Mouse (Mus musculus) erythroblast, embryonic 14.5 days (primary cell): ENCODE measurements around the gene Scpep1. TPM values are rescaled to one million over a fixed set of nuclear protein-coding genes. Genes with fewer than 3 reads are reported as not detected.

Experiments
- H3K27me3 ChIP-seq: 2 replicates; pipeline ENCODE4 v1.6.1; 2012; ENCODE audit warnings: inconsistent platforms; ENCODE audit not compliant: control insufficient read depth
- H3K36me3 ChIP-seq: 2 replicates; pipeline ENCODE4 v1.6.1; 2012; ENCODE audit warnings: mild to moderate bottlenecking, inconsistent platforms; ENCODE audit not compliant: control insufficient read depth
- H3K4me1 ChIP-seq: 2 replicates; pipeline ENCODE4 v1.6.1; 2012; ENCODE audit warnings: inconsistent platforms; ENCODE audit not compliant: control insufficient read depth
- H3K4me3 ChIP-seq: replicated peaks from 2 replicates; pipeline ENCODE3; 2012; ENCODE audit warnings: moderate library complexity, mild to moderate bottlenecking, inconsistent platforms
- H3K9me3 ChIP-seq: 2 replicates; pipeline ENCODE4 v1.6.1; 2012; ENCODE audit warnings: low read length, inconsistent platforms, mixed read lengths; ENCODE audit not compliant: control insufficient read depth
- GATA1 ChIP-seq: IDR thresholded peaks from 2 replicates; pipeline ENCODE4 v1.6.1; 2012; ENCODE audit warnings: low read length, inconsistent platforms, mixed read lengths
- TAL1 ChIP-seq: IDR thresholded peaks from 3 replicates; pipeline ENCODE4 v1.6.1; 2012; ENCODE audit warnings: low read length, inconsistent platforms, mixed read lengths
- polyA plus RNA-seq: library from polyadenylated mRNA; stranded (reverse); fragments of >175 nt; gene quantifications from 2 replicates; pipeline ENCODE4 v1.2.3, GENCODE M21; 2012

Gene Scpep1
- polyA plus RNA-seq, 1 experiment = 0.55 TPM

DNA sequence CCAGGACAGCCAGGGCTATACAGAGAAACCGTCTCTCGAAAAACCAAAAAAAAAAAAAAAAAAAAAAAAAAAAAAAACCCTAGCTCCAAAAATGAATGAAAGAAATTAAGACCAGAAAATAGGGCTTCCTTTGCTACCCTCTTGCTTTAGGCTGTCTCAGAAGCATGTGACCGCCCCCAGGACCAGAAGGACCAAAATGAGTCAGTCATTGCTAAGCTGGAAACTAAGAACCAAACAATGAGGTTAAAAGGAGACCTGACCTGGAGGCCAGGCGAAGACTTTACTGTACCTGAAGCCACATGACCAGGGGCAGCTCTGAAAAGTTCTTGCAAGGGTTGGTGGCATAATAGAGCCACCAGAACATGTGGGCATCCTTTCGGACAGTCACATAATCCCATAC is 3.1 kb downstream of the Scpep1 start:
- no peaks in the 10 kb centered on the region for H3K27me3 ChIP-seq
- TF ChIP-seq GATA1 (no peak), TAL1 (no peak)
- peaks cover 13% of the 10 kb centered on the region for H3K36me3 ChIP-seq
- no peak overlapping the region for H3K4me3 ChIP-seq
- H3K4me1 ChIP-seq = peaks cover 45% of the 10 kb centered on the region
- H3K9me3 ChIP-seq = no peaks in the 10 kb centered on the region

DNA sequence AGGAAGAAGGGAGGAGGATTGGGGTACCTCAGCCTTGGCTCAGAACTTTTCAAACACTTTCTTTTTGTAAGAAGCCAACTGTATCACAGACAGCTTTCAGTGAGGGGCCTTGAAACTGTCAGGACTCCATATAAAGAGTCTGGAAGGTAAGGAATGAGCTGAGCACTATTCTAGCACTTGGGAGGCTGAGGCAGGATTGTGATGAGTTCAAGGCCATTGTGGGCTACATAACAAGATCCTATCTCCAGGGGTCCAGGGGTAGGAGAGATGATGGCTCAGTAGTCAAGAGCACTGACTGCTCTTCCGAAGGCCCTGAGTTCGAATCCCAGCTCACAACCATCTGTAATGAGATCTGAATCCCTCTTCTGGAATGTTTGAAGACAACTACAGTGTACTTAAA is 3.7 kb downstream of the Scpep1 start:
- Histone ChIP-seq H3K4me3 (no peak overlapping the region), H3K27me3 (no peaks in the 10 kb centered on the region), H3K36me3 (peaks cover 16% of the 10 kb centered on the region), H3K9me3 (no peaks in the 10 kb centered on the region), H3K4me1 (peaks cover 45% of the 10 kb centered on the region)
- no peak for TF ChIP-seq GATA1
- TF ChIP-seq TAL1 = no peak

DNA sequence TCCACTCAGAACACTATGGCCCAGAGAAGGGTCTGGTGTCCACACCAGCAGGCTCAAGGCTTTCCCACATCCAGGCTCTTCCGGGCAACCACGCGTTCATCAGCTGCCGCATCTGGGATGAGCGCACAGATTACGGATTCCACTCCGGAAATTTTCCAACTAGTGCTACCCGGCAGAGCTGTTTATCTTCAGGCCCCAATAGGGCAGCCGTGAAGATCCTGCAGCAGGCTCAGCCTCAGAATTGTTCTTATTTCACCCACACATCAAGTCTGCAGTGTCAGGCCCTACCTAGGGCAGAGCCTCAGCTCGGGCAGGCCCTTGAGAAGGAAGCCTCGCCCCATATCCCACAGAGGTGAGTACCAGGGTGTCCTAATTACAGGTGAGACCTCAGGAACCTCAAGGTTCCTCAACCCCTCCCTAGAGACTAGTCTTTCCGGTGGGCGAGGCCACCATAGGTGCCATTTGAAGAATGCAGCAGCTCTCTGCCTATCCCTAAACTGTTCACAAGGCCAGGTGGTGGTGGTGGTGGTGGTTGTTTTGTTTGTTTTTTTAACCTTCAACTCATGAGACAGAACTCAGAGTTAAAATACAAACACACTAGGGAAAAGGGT is 4.5 kb downstream of the Scpep1 start:
- H3K36me3 ChIP-seq = peaks cover 21% of the 10 kb centered on the region
- H3K4me3 ChIP-seq = no peak overlapping the region
- H3K9me3 ChIP-seq = no peaks in the 10 kb centered on the region
- TF ChIP-seq GATA1 = no peak
- TF ChIP-seq TAL1 = no peak
- H3K27me3 ChIP-seq = no peaks in the 10 kb centered on the region
- H3K4me1 ChIP-seq = peaks cover 44% of the 10 kb centered on the region

DNA sequence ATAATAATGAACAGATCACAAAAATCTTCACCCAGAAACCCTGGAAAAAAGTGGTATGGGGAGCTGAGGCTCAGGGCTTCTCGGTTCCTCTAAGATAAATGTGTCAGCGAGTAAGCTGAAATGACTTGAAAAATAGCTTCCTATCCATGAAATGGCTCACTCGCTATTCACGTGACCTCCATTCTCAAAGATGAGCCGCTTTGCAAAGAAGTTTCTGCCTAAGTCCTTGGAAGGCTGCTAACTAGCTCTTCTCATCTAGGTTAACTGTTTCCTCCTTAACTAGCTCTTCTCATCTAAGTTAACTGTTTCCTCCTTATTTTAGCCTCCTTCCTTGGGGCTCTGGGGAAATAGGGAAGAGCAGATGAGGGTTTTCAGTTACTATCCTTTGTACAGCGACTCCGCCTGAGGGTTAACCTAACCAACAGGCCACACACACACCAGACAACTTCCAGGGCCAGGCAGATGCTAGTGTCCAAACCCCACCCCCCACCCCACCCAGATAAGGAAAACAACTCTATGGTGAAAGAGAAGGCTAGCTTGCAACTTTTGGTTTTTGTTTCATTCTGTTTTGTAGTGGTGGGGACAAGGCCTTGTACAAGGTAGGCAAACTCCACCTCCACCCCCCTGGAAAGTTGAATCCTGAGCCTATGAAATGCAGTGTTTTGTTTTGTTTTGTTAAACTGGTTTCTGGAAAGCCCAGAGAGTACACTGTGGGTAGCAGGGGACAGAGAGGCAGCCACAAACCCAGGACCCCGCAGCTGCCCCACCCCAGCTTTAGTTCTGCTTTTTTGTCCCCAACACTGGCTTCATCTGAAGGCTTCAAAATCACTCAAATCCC is 5.2 kb downstream of the Scpep1 start:
- peaks cover 36% of the 10 kb centered on the region for H3K4me1 ChIP-seq
- H3K4me3 ChIP-seq = no peak overlapping the region
- no peaks in the 10 kb centered on the region for H3K9me3 ChIP-seq
- H3K36me3 ChIP-seq = peaks cover 22% of the 10 kb centered on the region
- no peak for TF ChIP-seq TAL1
- TF ChIP-seq GATA1 = no peak
- no peaks in the 10 kb centered on the region for H3K27me3 ChIP-seq

DNA sequence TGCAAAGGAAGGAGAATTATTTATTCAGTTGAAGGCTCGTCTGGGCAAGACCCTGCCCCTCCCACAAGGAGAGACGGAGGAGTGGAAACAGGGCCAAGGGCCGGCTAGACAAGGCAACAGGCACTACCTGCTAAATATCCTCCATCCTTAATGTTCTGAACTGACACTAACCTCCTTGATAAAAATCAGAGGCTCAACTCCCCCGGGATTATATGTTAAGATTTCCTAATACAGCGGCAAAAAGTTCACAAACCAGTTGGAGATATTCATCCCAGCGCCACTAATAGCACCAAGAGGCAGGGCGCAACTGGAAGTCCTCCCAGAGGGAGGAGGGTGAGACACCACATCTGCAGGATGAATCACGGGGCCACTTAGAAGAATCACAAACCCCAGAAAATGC is 6.4 kb downstream of the Scpep1 start:
- Histone ChIP-seq H3K9me3 (no peaks in the 10 kb centered on the region), H3K36me3 (peaks cover 27% of the 10 kb centered on the region), H3K4me3 (no peak overlapping the region), H3K4me1 (peaks cover 30% of the 10 kb centered on the region), H3K27me3 (no peaks in the 10 kb centered on the region)
- TF ChIP-seq GATA1 (no peak), TAL1 (no peak)

DNA sequence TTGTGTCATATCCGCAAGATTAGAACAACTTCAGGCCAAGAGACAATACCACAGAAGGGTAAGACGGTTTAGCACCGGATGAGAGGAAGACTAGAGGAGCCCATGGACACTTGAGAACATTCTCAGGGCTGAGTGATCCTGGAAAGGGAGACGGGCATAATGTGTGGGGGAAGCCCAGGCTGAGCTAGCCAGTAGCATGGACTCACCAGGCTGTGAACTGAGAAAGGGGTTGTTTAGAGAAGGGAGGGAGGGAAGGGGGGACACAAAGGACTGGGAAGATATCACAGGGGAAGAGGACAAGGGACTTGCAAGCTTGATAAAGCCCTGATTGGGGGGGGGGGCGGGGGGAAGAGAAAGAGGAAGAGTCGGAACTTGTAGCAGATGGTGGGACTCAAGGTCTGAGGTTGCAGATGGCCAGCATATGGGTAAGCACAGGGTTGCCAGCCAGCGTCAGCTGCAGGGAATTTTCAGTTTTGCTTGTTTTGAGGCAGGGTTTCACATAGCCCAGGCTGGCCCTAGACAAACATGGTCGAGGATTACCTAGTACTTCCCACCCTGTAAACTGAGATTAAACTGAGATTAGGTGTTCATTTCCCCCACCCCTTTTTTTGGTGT is 9.2 kb downstream of the Scpep1 start:
- no peaks in the 10 kb centered on the region for H3K27me3 ChIP-seq
- TF ChIP-seq GATA1 = no peak
- no peak for TF ChIP-seq TAL1
- H3K9me3 ChIP-seq = no peaks in the 10 kb centered on the region
- H3K36me3 ChIP-seq = peaks cover 23% of the 10 kb centered on the region
- peaks cover 12% of the 10 kb centered on the region for H3K4me1 ChIP-seq
- no peak overlapping the region for H3K4me3 ChIP-seq

DNA sequence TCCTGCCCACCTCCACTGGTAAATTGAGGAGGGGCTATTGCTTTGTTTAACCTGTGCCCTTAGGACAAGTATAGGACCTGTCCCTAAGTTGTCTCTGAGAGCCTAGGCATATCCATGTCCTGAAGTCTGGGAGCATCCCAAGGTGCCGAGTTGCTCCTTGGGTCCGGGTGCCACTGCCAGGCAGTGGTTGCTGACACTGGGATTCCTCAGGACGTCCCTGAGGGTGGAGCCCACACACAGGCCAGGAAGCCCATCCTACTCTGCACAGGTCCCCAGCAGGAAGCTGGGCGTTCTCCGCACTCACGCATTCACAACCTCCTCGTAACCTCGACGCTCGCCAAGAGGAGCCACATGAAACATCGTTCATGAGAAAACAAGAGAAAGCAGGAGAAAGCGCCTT is 13.8 kb downstream of the Scpep1 start:
- Histone ChIP-seq H3K9me3 (no peaks in the 10 kb centered on the region), H3K4me3 (no peak overlapping the region), H3K27me3 (no peaks in the 10 kb centered on the region), H3K36me3 (peaks cover 19% of the 10 kb centered on the region), H3K4me1 (peaks cover 2% of the 10 kb centered on the region; the same call in 1 of the 2 replicates)
- TF ChIP-seq GATA1 = no peak
- no peak for TF ChIP-seq TAL1

DNA sequence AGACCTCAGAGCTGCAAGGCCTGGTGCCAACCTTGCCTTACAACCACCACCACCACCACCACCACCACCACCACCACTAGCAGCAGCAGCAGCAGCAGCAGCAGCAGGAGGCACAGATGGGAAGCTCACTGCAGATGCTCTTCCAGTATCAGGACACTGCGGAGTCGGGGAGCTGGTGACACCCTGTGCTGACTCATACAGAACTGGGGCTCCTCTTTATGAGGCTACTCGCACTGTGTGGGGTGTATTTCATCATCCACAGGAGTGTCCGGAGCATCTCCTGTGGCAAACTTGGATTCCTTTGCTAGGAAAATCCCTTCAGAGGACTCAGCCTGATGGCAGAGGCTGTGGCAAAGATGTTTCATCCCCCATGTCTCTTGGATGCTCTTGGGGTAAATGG is 15.6 kb downstream of the Scpep1 start:
- H3K36me3 ChIP-seq = peaks cover 15% of the 10 kb centered on the region
- H3K4me3 ChIP-seq = no peak overlapping the region
- no peaks in the 10 kb centered on the region for H3K9me3 ChIP-seq
- TF ChIP-seq TAL1 (no peak), GATA1 (no peak)
- peaks cover 2% of the 10 kb centered on the region; the same call in 1 of the 2 replicates for H3K4me1 ChIP-seq
- H3K27me3 ChIP-seq = no peaks in the 10 kb centered on the region

DNA sequence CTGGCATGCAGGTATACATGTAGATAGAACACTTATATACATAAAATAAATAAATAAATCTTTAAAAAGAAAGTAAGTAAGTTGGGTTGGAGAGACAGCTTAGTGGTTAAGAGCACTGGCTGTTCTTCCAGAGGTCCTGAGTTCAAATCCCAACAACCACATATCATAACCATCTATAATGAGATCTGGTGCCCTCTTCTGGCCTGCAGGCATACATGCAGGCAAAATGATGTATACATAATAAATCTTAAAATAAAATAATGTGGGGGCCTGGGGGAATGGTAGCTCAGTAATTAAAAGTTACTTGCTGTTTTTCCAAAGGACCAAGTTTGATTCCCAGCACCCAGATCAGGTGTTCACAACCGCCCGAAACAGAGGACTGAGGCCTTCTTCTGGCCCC is 16.5 kb downstream of the Scpep1 start:
- Histone ChIP-seq H3K36me3 (peaks cover 16% of the 10 kb centered on the region), H3K4me3 (no peak overlapping the region), H3K27me3 (no peaks in the 10 kb centered on the region), H3K4me1 (peaks cover 2% of the 10 kb centered on the region; the same call in 1 of the 2 replicates), H3K9me3 (no peaks in the 10 kb centered on the region)
- TF ChIP-seq TAL1 (no peak), GATA1 (no peak)
